Mouse (Mus musculus) olfactory bulb, adult 2 months (tissue): Measurements from ENCODE around the gene Optn. TPM values are rescaled to one million over a fixed set of nuclear protein-coding genes. Genes with fewer than 3 reads are reported as not detected.

Experiments used
- H3K27ac ChIP-seq: fragments of 200-500 bp; 2 replicates; pipeline ENCODE4 v1.5.1; 2012; ENCODE audit warnings: low read depth, low read length; ENCODE audit not compliant: insufficient read depth
- H3K4me1 ChIP-seq: fragments of 200-500 bp; 2 replicates; pipeline ENCODE4 v1.6.1; 2012; ENCODE audit warnings: low read length; ENCODE audit not compliant: control insufficient read depth, insufficient read depth
- H3K4me3 ChIP-seq: fragments of 200-500 bp; 2 replicates; pipeline ENCODE4 v1.5.1; 2012; ENCODE audit warnings: mild to moderate bottlenecking, low read depth, low read length, moderate library complexity; ENCODE audit not compliant: insufficient read depth
- CTCF ChIP-seq: fragments of 200-500 bp; IDR thresholded peaks from 2 replicates; pipeline ENCODE4 v1.5.1; 2012; ENCODE audit warnings: low read depth, mild to moderate bottlenecking, low read length, moderate library complexity; ENCODE audit not compliant: insufficient read depth
- POLR2A ChIP-seq: fragments of 200-500 bp; IDR thresholded peaks from 2 replicates; pipeline ENCODE4 v1.6.1; 2012; ENCODE audit warnings: mild to moderate bottlenecking, low read depth, low read length, moderate library complexity; ENCODE audit not compliant: insufficient read depth
- WGBS: fragments of 180-500 bp; shearing (Covaris S2); methylation state at CpG from one replicate; pipeline ENCODE4 v1.1.7; 2018; 5-methylcytosine and 5-hydroxymethylcytosine counted together
- polyA plus RNA-seq: library from polyadenylated mRNA; stranded (reverse); fragments of >200 nt; gene quantifications from 2 replicates; pipeline ENCODE4 v1.2.4, GENCODE M21; 2012; ENCODE audit warnings: low replicate concordance; ENCODE audit not compliant: missing spikeins, insufficient read depth, insufficient read length

Gene Optn
- polyA plus RNA-seq, 1 experiment, result not detected

DNA sequence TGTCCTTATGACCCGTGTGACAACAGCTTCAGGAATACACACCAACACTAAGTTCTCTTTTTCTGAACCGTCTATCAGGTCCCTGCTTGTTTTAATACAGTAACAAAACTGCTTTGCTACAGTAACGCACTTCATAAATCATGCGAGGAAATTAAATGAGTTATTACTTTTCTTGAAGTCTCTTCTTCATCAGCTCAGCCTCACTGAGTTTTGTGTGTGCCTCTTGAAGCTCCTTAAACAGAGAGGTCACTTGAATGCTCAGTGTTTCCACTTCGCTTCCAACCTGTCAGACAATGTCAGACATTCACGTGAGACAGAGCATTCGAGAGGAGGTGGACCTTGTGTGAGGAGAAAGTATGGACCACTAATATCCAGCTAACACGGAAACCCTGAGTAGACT, 29.1 kb downstream of the Optn start:
- Histone ChIP-seq H3K4me1 (peaks cover 3% of the 10 kb centered on the region; the same call in 1 of the 2 replicates), H3K4me3 (no peak overlapping the region), H3K27ac (no peak overlapping the region)
- TF ChIP-seq CTCF (no peak), POLR2A (no peak)
- WGBS, result 89% methylated on average over 8 of the region's 8 CpGs

DNA sequence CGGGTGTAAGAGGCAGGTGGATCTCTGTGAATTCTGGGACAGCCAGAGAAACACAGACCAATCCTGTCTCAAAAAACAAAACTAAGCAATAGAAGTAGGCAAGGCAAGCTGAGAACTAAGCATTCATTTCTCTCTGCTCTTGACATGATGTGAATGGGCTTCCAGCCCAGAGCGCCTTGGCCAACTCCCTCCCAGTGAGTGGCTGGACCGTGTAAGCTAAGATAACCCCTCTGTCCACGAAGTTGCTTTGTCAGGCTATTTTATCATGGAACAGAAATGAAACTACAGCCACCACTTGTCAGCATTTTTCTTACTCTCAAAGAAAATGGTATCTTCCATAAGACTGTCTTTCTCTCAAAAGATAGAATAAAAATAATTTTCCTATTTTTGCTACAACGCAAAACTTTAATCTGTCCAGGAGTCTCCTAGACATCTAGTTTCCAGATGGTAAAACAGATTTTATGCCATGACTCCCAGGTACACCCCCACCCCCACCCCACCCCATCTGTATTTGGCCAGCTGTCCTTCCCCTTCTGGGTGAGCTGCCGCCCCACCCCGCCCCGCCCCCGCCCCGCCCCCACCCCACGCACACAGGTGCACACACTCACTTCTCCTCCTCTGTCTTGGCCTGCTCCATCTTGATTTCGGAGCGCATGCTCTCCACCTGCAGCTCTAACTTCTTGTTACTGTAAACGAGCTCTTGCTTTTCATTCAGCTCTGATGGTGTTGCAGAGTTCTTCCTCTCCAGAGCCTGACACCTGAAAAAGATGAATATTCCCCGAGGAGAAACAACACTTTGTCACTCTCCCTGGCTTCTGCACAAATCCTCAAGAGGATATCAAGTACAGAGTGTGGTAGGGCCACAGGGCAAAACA, 30.1 kb downstream of the Optn start:
- Histone ChIP-seq H3K27ac (no peak overlapping the region), H3K4me1 (peaks cover 3% of the 10 kb centered on the region; the same call in 1 of the 2 replicates), H3K4me3 (no peak overlapping the region)
- WGBS, result 64% methylated on average over 15 of the region's 15 CpGs
- TF ChIP-seq CTCF (no peak), POLR2A (no peak)

DNA sequence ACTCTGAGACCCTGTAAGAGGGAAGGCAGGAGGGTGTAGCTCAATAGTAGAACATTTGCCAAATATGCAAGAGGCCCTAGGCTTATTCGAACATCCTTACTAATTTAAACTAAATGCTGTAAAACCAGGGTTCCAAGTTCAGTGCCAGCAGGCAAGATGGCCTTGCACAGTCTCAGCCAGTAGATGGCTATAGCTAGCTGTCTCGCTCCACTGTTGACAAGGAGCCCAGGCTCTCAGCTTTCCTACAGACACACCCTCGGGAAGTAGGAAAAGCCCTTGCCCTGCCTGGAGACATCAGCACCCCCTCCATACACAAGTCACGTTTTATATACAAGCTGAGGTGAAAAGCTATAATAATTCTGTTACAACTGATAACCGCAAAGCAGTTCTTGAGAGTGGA, 31.2 kb downstream of the Optn start:
- Histone ChIP-seq H3K27ac (no peak overlapping the region), H3K4me3 (no peak overlapping the region), H3K4me1 (peaks cover under 1% of the 10 kb centered on the region)
- TF ChIP-seq CTCF, result no peak
- no peak for TF ChIP-seq POLR2A
- WGBS, result 76% methylated on average over 5 of the region's 5 CpGs

DNA sequence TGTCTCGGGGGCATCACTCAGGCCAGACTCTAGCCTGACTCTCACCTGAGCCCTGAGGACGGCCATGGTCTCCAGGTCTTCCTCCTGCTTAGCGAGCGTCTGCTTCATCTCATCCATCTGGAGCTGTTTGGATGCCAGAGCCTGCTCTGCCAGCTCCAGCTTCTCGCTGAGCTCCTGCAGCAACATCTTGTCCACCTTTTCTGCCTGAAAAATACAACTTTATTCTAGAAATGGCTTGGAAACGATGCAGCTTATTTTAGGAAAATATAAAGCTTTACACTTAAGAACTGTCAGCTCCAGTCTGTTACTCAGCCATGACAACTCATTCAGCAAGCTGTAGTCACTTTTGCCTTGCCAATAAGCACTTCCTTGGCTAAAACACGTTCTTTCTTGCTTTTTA, 32.6 kb downstream of the Optn start:
- H3K4me3 ChIP-seq, result no peak overlapping the region
- WGBS, result 85% methylated on average over 7 of the region's 7 CpGs
- H3K27ac ChIP-seq, result no peak overlapping the region
- peaks cover 3% of the 10 kb centered on the region for H3K4me1 ChIP-seq
- no peak for TF ChIP-seq CTCF
- TF ChIP-seq POLR2A, result no peak

DNA sequence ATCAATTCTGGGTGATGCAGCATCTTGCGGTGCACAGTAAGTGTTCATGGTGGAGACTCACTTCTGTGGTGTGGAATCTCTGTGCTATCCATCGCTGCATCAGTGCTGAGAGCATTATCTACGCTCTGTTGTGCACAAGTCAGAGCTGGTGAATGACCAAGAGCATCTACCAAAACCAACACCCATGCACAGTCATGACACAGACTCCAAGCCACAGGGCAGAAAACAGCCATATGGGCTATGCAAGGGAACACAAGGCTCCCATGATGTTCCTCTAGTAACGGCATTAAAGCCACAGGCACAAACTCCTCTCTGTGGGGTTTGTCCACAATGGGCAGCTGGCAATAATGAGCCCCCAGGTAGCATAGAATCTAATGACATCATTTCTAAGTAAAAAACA, 34.0 kb downstream of the Optn start:
- Histone ChIP-seq H3K27ac (no peak overlapping the region), H3K4me1 (peaks cover 3% of the 10 kb centered on the region), H3K4me3 (no peak overlapping the region)
- TF ChIP-seq POLR2A (no peak), CTCF (no peak)
- 92% methylated on average over 4 of the region's 4 CpGs for WGBS

DNA sequence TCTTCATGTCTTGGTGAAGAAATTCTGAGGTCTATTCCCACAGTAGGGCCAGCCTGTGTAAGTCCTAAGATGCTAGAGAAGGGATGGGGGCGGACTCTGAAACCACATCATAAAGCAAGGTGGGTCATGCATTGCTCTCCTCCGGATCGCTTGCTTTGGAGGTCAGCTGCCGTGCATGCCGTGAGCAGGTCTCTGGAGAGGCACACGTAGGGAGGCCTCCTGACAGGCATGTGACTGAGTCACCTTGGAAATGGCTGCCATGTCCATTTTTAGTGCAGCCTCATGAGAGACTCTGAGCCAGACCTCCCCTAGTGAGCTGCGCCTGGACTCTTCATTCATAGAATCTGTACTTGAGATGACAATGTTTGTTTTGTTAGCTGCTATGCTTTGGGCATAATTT, 35.8 kb downstream of the Optn start:
- TF ChIP-seq CTCF (no peak), POLR2A (no peak)
- 93% methylated on average over 7 of the region's 7 CpGs for WGBS
- H3K27ac ChIP-seq, result no peak overlapping the region
- H3K4me1 ChIP-seq, result peaks cover 3% of the 10 kb centered on the region
- H3K4me3 ChIP-seq, result no peak overlapping the region

DNA sequence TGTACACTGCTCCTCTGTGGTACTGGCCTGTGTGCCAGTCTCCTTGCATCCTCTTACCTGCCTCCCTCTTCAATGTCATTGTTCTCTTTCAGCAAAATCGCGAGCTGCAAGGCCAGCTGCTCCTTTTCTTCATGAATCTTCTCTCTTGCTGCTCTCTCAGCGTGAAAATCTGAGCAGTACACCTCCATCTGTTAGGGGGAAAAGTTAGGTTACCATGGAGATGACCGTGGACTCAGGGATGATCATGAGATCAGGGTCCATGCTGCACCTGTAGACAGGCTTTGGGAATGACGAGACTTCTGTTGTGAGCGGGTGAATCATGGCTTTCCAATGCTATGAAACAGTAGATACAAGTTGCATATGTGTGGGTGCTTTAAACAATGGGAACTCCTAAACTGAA, 36.8 kb downstream of the Optn start:
- Histone ChIP-seq H3K4me3 (no peak overlapping the region), H3K4me1 (peaks cover 3% of the 10 kb centered on the region), H3K27ac (no peak overlapping the region)
- TF ChIP-seq POLR2A (no peak), CTCF (no peak)
- 54% methylated on average over 6 of the region's 6 CpGs for WGBS

DNA sequence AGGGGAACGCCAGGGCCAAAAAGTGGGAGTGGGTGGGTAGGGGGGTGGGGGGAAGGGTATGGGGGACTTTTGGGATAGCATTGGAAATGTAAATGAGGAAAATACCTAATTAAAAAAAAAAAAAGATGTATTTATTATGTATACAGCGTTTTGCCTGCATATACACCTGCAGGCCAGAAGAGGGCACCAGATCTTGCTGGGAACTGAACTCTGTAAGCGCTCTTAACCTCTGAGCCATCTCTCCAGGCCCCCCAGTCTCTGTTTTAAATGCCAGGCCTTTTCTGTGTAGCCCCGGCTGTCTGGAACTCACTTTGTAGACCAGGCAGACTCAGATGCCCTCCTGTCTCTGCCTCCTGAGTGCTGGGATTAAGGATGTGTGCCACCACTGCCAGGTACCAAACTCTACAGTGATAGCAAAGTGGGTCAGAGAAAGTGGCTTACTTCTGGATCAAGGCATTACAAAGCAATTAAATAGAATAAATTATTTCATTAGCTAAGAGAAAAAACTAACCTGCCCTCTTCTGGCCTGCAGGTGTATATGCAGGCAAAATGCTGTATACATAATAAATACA, 38.6 kb downstream of the Optn start:
- H3K27ac ChIP-seq, result no peak overlapping the region
- H3K4me1 ChIP-seq, result peaks cover 9% of the 10 kb centered on the region
- WGBS, result 57% methylated on average over 3 of the region's 4 CpGs
- TF ChIP-seq CTCF, result no peak
- H3K4me3 ChIP-seq, result no peak overlapping the region

DNA sequence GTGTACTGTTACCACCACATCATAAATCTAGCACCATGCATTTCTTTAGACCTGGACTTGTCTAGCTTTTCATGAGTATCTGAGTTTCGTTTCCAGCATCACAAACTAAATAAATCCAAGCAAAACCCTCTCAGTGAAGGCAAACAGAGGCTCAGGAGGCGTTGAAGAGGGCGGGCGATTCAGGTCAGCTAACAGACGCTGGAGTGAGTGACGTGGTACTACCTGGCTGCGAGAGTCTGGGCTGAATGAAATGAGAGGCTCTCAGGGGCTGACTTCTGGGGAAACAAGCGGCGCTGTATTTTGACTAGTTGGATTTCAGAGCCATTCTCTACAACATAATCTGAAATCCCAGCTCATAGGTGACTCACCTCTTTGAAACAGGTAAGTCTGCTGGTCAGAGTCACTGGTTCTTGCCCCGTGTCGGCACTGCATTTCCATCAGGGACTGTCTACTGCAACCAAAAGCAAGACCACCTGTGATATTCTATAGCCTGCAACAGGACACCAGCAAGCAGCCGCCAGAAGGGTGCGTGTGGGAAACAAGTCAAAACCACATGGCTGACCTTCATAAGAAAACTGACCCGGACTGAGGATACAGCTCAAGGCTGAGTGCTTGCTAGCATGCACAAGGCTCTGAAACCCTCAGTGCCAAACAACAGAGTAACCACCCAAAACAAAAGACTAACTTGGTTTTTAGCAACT, 40.0 kb downstream of the Optn start:
- TF ChIP-seq POLR2A (no peak), CTCF (no peak)
- 90% methylated on average over 14 of the region's 14 CpGs for WGBS
- no peak overlapping the region for H3K4me3 ChIP-seq
- H3K27ac ChIP-seq, result no peak overlapping the region
- peaks cover 15% of the 10 kb centered on the region for H3K4me1 ChIP-seq
